Mouse (Mus musculus): ENCODE results near the gene Fez2.

DNA sequence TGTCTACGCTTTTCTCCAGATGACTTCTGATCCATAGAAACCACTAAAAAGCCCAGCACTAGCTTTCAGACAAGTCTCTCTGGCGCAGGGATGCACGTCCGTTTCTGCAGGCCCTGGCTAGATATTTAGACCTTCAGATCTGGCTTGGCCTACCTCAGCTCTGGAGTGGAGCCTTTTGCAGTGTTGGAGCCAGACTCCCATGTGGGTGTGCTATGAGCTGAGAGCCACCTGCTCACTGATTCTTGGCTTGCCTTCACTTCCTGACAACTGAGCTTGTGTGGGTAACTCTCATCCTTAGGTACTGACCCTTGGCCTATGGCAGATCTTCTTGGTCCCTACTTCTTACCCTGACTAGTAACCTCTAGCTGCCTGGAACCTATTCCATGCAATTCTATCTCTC lies 19.2 kb upstream of the Fez2 start:
- TF ChIP-seq CTCF (IDR thresholded peaks at IDR 0.05; ENCODE audit: borderline replicate concordance, insufficient read depth, low read length) (no peak), POLR2A (IDR thresholded peaks at IDR 0.05; ENCODE audit: low read depth, low read length) (no peak)
